Mouse (Mus musculus): ENCODE measurements around the gene Grasp.

GRCm38 (mm10) chr15:101175131-101175460 is 48.9 kb upstream of the Grasp start:
- TF ChIP-seq TAL1 (IDR thresholded peaks at IDR 0.05; ENCODE audit: low read length): no peak
- no peak for TF ChIP-seq GATA1 (IDR thresholded peaks at IDR 0.05; ENCODE audit: low read length)

Measured in erythroblast, embryonic 14.5 days (primary cell).